Mouse (Mus musculus): ENCODE results near the gene Wdr62. TPM values are rescaled to one million over a fixed set of nuclear protein-coding genes. Genes with fewer than 3 reads are reported as not detected.

Gene Wdr62
- polyA plus RNA-seq, 1 experiment, result 27.0 TPM

- no peaks in the 10 kb centered on the region for H3K27me3 ChIP-seq (ENCODE audit: control insufficient read depth, insufficient read depth, low read length, poor library complexity, severe bottlenecking)
- peaks cover 2% of the 10 kb centered on the region for H3K4me1 ChIP-seq (ENCODE audit: control insufficient read depth, insufficient read depth, low read length)
- H3K27ac ChIP-seq (ENCODE audit: insufficient read depth, low read length), result peak overlapping the region; percentile 81
- no peak overlapping the region for H3K4me3 ChIP-seq (ENCODE audit: low read depth, low read length)
- no peak overlapping the region for H3K9ac ChIP-seq (ENCODE audit: low read depth, poor library complexity, severe bottlenecking)
- no peak for TF ChIP-seq CTCF (IDR thresholded peaks at IDR 0.05; ENCODE audit: low read depth, low read length)
- TF ChIP-seq EP300 (IDR thresholded peaks at IDR 0.05; ENCODE audit: insufficient read depth, low read depth, low read length), result no peak
- TF ChIP-seq POLR2A (IDR thresholded peaks at IDR 0.05; ENCODE audit: insufficient read depth, low read length), result no peak
- H3K36me3 ChIP-seq (ENCODE audit: control insufficient read depth, insufficient read depth, low read length, poor library complexity, severe bottlenecking), result no peaks in the 10 kb centered on the region
- H3K9me3 ChIP-seq (replicated peaks; ENCODE audit: control insufficient read depth, insufficient read depth, low read length, poor library complexity, severe bottlenecking), result no peaks in the 10 kb centered on the region
Measured at GRCm38 (mm10) chr7:30278911-30279310, 1.3 kb downstream of the Wdr62 start.

GRCm38 (mm10) chr7:30274383-30274782 lies 5.8 kb downstream of the Wdr62 start:
- Histone ChIP-seq H3K36me3 (ENCODE audit: control insufficient read depth, insufficient read depth, low read length, poor library complexity, severe bottlenecking) (peaks cover 8% of the 10 kb centered on the region; the same call in 1 of the 2 replicates), H3K9ac (ENCODE audit: low read depth, poor library complexity, severe bottlenecking) (no peak overlapping the region), H3K27me3 (ENCODE audit: control insufficient read depth, insufficient read depth, low read length, poor library complexity, severe bottlenecking) (no peaks in the 10 kb centered on the region), H3K4me3 (ENCODE audit: low read depth, low read length) (no peak overlapping the region), H3K9me3 (replicated peaks; ENCODE audit: control insufficient read depth, insufficient read depth, low read length, poor library complexity, severe bottlenecking) (no peaks in the 10 kb centered on the region), H3K27ac (ENCODE audit: insufficient read depth, low read length) (no peak overlapping the region), H3K4me1 (ENCODE audit: control insufficient read depth, insufficient read depth, low read length) (no peaks in the 10 kb centered on the region)
- TF ChIP-seq EP300 (IDR thresholded peaks at IDR 0.05; ENCODE audit: insufficient read depth, low read depth, low read length), result no peak
- no peak for TF ChIP-seq POLR2A (IDR thresholded peaks at IDR 0.05; ENCODE audit: insufficient read depth, low read length)
- TF ChIP-seq CTCF (IDR thresholded peaks at IDR 0.05; ENCODE audit: low read depth, low read length), result no peak

GRCm38 (mm10) chr7:30269641-30270040 lies 10.6 kb downstream of the Wdr62 start:
- H3K36me3 ChIP-seq (ENCODE audit: control insufficient read depth, insufficient read depth, low read length, poor library complexity, severe bottlenecking), result peaks cover 18% of the 10 kb centered on the region

DNA sequence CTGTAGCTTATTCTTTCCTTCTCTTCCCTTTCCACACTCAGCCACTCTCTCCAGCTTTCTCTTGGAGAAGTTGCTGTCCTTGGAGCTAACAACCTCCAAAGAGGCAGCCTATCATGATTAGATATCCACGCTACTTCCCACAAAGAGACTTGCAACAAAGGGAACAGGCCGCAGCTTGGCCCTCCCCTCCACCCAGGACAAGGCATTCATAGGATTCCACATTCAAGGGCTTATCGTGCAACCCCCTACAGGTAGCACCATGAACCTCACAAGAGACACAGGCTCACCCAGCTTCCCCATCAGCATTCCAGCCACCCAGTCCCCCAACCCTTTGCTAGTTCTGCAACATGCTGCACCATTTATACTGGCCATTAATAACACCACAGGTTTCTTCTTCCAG lies 13.4 kb downstream of the Wdr62 start:
- no peaks in the 10 kb centered on the region for H3K9me3 ChIP-seq (replicated peaks; ENCODE audit: control insufficient read depth, insufficient read depth, low read length, poor library complexity, severe bottlenecking)
- H3K27me3 ChIP-seq (ENCODE audit: control insufficient read depth, insufficient read depth, low read length, poor library complexity, severe bottlenecking), result no peaks in the 10 kb centered on the region
- H3K9ac ChIP-seq (ENCODE audit: low read depth, poor library complexity, severe bottlenecking), result no peak overlapping the region
- H3K4me3 ChIP-seq (ENCODE audit: low read depth, low read length), result no peak overlapping the region
- TF ChIP-seq EP300 (IDR thresholded peaks at IDR 0.05; ENCODE audit: insufficient read depth, low read depth, low read length) (no peak), CTCF (IDR thresholded peaks at IDR 0.05; ENCODE audit: low read depth, low read length) (no peak), POLR2A (IDR thresholded peaks at IDR 0.05; ENCODE audit: insufficient read depth, low read length) (no peak)
- peaks cover 2% of the 10 kb centered on the region for H3K4me1 ChIP-seq (ENCODE audit: control insufficient read depth, insufficient read depth, low read length)
- H3K36me3 ChIP-seq (ENCODE audit: control insufficient read depth, insufficient read depth, low read length, poor library complexity, severe bottlenecking), result peaks cover 24% of the 10 kb centered on the region
- no peak overlapping the region for H3K27ac ChIP-seq (ENCODE audit: insufficient read depth, low read length)

More at GRCm38 (mm10) chr7:30269641-30270040, 10.6 kb downstream of the Wdr62 start:
- Histone ChIP-seq H3K4me1 (ENCODE audit: control insufficient read depth, insufficient read depth, low read length) (peaks cover 2% of the 10 kb centered on the region), H3K9me3 (replicated peaks; ENCODE audit: control insufficient read depth, insufficient read depth, low read length, poor library complexity, severe bottlenecking) (no peaks in the 10 kb centered on the region), H3K27ac (ENCODE audit: insufficient read depth, low read length) (no peak overlapping the region), H3K9ac (ENCODE audit: low read depth, poor library complexity, severe bottlenecking) (no peak overlapping the region), H3K4me3 (ENCODE audit: low read depth, low read length) (no peak overlapping the region), H3K27me3 (ENCODE audit: control insufficient read depth, insufficient read depth, low read length, poor library complexity, severe bottlenecking) (no peaks in the 10 kb centered on the region)
- no peak for TF ChIP-seq CTCF (IDR thresholded peaks at IDR 0.05; ENCODE audit: low read depth, low read length)
- TF ChIP-seq POLR2A (IDR thresholded peaks at IDR 0.05; ENCODE audit: insufficient read depth, low read length), result no peak
- no peak for TF ChIP-seq EP300 (IDR thresholded peaks at IDR 0.05; ENCODE audit: insufficient read depth, low read depth, low read length)

GRCm38 (mm10) chr7:30265935-30266334 lies 14.3 kb downstream of the Wdr62 start:
- H3K9me3 ChIP-seq (replicated peaks; ENCODE audit: control insufficient read depth, insufficient read depth, low read length, poor library complexity, severe bottlenecking), result no peaks in the 10 kb centered on the region
- H3K9ac ChIP-seq (ENCODE audit: low read depth, poor library complexity, severe bottlenecking), result no peak overlapping the region
- peaks cover 2% of the 10 kb centered on the region for H3K4me1 ChIP-seq (ENCODE audit: control insufficient read depth, insufficient read depth, low read length)
- no peak overlapping the region for H3K4me3 ChIP-seq (ENCODE audit: low read depth, low read length)
- TF ChIP-seq CTCF (IDR thresholded peaks at IDR 0.05; ENCODE audit: low read depth, low read length) (no peak), EP300 (IDR thresholded peaks at IDR 0.05; ENCODE audit: insufficient read depth, low read depth, low read length) (peak; percentile 55; the same call in 1 of the 2 replicates)
- peaks cover 31% of the 10 kb centered on the region for H3K36me3 ChIP-seq (ENCODE audit: control insufficient read depth, insufficient read depth, low read length, poor library complexity, severe bottlenecking)
- H3K27me3 ChIP-seq (ENCODE audit: control insufficient read depth, insufficient read depth, low read length, poor library complexity, severe bottlenecking), result no peaks in the 10 kb centered on the region
- H3K27ac ChIP-seq (ENCODE audit: insufficient read depth, low read length), result no peak overlapping the region

GRCm38 (mm10) chr7:30265531-30265930 lies 14.7 kb downstream of the Wdr62 start:
- Histone ChIP-seq H3K27me3 (ENCODE audit: control insufficient read depth, insufficient read depth, low read length, poor library complexity, severe bottlenecking) (no peaks in the 10 kb centered on the region), H3K4me1 (ENCODE audit: control insufficient read depth, insufficient read depth, low read length) (peaks cover 2% of the 10 kb centered on the region), H3K9ac (ENCODE audit: low read depth, poor library complexity, severe bottlenecking) (no peak overlapping the region), H3K27ac (ENCODE audit: insufficient read depth, low read length) (no peak overlapping the region), H3K36me3 (ENCODE audit: control insufficient read depth, insufficient read depth, low read length, poor library complexity, severe bottlenecking) (peaks cover 32% of the 10 kb centered on the region), H3K9me3 (replicated peaks; ENCODE audit: control insufficient read depth, insufficient read depth, low read length, poor library complexity, severe bottlenecking) (no peaks in the 10 kb centered on the region), H3K4me3 (ENCODE audit: low read depth, low read length) (no peak overlapping the region)
- TF ChIP-seq EP300 (IDR thresholded peaks at IDR 0.05; ENCODE audit: insufficient read depth, low read depth, low read length) (no peak), POLR2A (IDR thresholded peaks at IDR 0.05; ENCODE audit: insufficient read depth, low read length) (no peak)

Measured in ES-Bruce4 (cell line).